Mouse (Mus musculus) 3134 (cell line): ENCODE data around the gene Rtl1.

Source experiments
- DNase-seq: peaks from one replicate; pipeline ENCODE4 v3.0.0-alpha.2; 2011; ENCODE audit warnings: low spot score; ENCODE audit not compliant: insufficient read length; ENCODE audit errors: extremely low read depth

The Rtl1 gene

GRCm38 (mm10) chr12:109582185-109582584 lies 17.9 kb downstream of the Rtl1 start:
- no peak for DNase-seq

DNA sequence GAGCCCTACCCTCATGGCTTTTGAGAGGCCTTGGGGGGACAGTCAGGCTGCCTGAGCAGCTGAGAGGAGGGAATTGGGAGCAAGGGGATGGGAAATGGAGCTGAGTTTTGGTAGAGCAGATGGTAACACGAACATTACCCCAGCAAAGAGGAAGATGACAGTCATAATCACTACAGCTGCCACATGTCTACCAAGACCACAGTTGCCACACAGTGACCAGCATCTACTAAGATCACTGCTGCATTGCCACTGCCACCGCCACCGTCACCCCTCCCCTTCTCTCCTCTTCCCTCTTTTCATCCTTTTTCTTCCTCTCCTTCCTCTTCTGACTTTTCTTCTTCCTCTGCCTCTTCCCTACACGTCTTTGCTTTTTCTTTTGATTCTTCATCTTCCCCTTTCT lies 27.9 kb downstream of the Rtl1 start:
- no peak for DNase-seq

- no peak for DNase-seq
Observed at GRCm38 (mm10) chr12:109560111-109560695, 39.9 kb downstream of the Rtl1 start.

GRCm38 (mm10) chr12:109558891-109559487 lies 41.1 kb downstream of the Rtl1 start:
- no peak for DNase-seq

DNA sequence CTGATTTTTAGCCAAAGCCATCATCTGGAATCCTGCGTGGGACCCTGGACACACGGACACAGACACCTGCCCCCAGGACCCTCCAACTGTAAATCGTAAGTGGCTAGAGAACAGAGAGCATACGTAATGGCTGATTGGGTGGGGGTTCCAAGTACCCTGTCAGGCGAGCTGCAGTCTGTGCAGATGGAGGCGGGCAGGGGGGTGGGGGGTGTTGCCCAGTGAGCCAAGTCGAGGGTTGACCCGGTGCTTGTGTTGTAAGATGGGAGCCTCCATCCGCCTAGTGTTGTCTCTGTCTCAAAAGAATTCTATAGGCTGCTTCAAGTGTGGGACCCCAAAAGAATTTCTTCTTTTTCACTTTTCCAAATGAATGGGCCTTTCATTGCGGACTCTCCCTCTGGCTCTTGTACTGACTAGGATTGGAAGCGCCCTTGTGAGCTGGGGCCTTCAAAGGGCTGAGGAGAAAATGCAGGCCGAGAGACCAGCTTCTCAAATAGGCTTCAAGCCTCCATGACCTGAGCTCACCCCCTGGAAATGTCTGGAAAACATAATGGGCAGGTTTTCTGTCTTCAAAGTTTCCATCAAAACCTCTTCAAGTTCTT lies 41.8 kb downstream of the Rtl1 start:
- no peak for DNase-seq

DNA sequence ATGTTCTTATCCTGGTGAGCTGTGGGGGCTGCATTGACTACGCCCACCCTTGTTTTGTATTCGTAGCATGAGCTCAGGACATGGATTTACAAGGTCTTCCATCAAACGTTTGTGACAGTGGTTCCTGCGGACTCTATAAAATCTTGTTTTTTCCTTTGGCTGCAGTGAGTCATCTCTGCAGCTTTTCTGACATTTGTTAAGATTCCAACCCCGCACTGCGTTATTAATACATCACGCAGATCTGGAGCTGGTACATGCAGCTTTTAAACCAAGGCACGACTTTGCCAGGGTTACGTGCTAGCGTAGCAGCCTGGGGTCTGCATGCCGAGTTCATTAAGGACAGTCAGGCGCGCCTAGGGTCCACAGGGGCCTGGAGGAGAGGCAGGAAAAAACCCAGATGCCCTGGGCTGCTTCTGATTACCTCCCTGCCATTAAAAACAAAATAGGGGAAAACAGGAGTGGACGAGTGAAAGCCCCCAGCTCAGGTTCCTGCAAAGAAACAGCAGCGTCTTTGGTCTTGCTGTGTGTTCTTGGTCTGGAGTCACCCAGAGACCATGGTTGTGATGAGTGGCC lies 44.2 kb downstream of the Rtl1 start:
- DNase-seq = no peak

GRCm38 (mm10) chr12:109553568-109553967 lies 46.6 kb downstream of the Rtl1 start:
- no peak for DNase-seq

GRCm38 (mm10) chr12:109552754-109553525 lies 47.2 kb downstream of the Rtl1 start:
- DNase-seq = no peak

GRCm38 (mm10) chr12:109551771-109552170 lies 48.4 kb downstream of the Rtl1 start:
- no peak for DNase-seq

GRCm38 (mm10) chr12:109547085-109547484 lies 53.0 kb downstream of the Rtl1 start:
- DNase-seq = no peak

GRCm38 (mm10) chr12:109545875-109546732 lies 54.0 kb downstream of the Rtl1 start:
- DNase-seq = no peak

DNA sequence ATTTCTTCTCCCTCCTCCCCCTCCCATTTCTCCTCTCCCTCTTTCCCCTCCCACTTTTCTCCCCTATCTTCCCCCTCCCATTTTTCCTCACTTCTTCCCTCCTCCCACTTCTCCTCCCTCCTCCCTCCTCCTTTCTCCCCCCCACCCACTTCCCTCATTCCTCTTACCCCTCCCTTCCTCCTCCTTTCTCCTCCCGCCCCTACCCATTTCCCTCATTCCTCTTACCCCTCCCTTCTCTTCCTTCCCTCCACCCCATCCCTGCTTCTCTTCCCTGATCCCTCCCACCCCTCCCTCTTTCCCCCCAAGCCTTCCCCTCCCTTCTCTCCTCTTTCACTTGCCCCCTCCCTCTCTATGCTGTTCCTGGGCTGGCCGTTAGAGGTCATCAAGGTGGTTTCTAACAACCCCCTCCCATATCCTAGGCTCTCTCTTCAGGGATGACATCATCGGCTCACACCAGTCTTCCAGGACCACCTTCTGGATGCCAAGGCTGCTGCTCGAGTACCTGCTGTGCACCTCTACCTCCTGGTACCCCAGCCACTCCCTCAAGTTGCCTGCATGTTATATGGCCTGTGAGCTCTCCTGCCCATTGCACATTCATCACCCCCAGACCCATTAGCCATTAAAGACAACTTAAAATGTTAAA lies 56.7 kb downstream of the Rtl1 start:
- DNase-seq = no peak

DNA sequence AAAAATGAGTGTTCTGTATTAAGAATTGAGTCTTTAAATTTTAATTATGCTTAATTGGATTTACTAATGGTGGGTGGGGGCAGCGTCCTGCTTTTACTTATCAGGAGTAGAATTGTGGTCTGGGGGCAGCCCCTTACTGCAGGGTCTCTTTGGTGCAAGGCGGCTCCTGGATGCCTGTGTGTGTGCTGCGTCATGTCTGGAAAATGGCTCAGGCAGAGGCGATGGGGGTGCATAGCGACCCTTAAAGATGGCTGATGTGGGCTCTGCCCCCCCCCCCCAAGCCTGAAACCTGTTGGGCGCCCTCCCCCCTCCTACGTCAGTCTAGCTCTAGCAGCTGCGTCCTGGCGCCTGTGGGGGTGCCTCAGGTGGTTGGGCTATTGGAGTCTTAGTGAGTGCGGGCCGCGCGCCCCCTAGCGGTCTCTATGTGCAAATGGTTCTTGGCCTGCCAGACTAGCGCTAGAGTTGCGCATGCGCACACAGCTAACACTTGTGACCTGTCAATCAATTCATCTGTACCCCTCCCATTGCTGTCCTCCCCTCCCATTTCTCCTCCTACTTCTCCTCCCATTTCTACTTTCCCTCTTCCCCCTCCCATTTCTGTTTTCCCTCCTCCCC lies 57.4 kb downstream of the Rtl1 start:
- DNase-seq = no peak

- DNase-seq = no peak
Observed at GRCm38 (mm10) chr12:109542011-109542410, 58.1 kb downstream of the Rtl1 start.

- DNase-seq = no peak
Observed at GRCm38 (mm10) chr12:109541540-109541899, 58.6 kb downstream of the Rtl1 start.

- DNase-seq = no peak
Observed at GRCm38 (mm10) chr12:109540739-109541539, 59.2 kb downstream of the Rtl1 start.

DNA sequence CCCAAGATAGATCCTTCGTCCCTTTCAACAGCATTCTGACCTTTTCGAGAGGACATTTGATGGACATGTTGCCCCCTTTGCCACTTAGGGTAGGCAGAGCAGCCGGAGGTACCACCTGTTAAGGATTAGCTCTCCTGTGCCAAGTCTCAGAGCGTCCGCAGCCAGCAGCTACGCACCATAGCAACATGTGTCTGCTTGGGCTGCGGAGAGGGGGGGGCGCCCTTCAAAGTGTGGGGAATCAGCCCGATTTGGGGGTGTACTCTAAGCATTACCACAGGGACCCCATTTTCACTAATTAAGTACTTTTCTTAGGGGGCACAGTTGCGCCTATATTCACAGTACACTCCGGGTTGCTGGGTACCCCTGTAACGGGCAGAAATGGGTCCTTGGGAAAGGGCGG lies 60.2 kb downstream of the Rtl1 start:
- DNase-seq = no peak
